Mouse (Mus musculus) liver, adult 2 months (tissue): ENCODE measurements at regions not wholly inside any gene's neighbourhood (a gene's known extent, or its start where the extent isn't known, plus 50 kb on each side); places are given as distances from the start of the nearest gene placed in this dataset.

Source experiments
- DNase-seq: peaks from one replicate; pipeline ENCODE4 v3.0.0-alpha.2; 2011; ENCODE audit warnings: low read depth, low spot score; ENCODE audit errors: extremely low read depth
- H3K27ac ChIP-seq: fragments of 200-500 bp; replicated peaks from 2 replicates; pipeline ENCODE4 v1.5.1; 2012; ENCODE audit warnings: low read depth, mild to moderate bottlenecking, control low read depth, inconsistent platforms, low read length; ENCODE audit not compliant: insufficient read depth
- H3K27me3 ChIP-seq: fragments of 200-500 bp; 2 replicates; pipeline ENCODE4 v1.6.1; 2012; ENCODE audit warnings: mild to moderate bottlenecking, moderate library complexity, low read length, inconsistent platforms; ENCODE audit not compliant: control insufficient read depth, insufficient read depth
- H3K36me3 ChIP-seq: fragments of 200-500 bp; 2 replicates; pipeline ENCODE4 v1.6.1; 2012; ENCODE audit warnings: low read length, inconsistent platforms; ENCODE audit not compliant: control insufficient read depth, insufficient read depth
- H3K4me1 ChIP-seq: fragments of 200-500 bp; 2 replicates; pipeline ENCODE4 v1.6.1; 2011; ENCODE audit warnings: low read length; ENCODE audit not compliant: control insufficient read depth, insufficient read depth
- H3K4me3 ChIP-seq: fragments of 200-500 bp; 2 replicates; pipeline ENCODE4 v1.5.1; 2011; ENCODE audit warnings: low read depth, mild to moderate bottlenecking, control low read depth, low read length, moderate library complexity; ENCODE audit not compliant: insufficient read depth
- H3K79me2 ChIP-seq: fragments of 200-500 bp; 2 replicates; pipeline ENCODE4 v1.6.1; 2012; ENCODE audit warnings: inconsistent platforms, mild to moderate bottlenecking, low read length, moderate library complexity; ENCODE audit not compliant: control insufficient read depth, insufficient read depth
- H3K9ac ChIP-seq: fragments of 200-500 bp; 2 replicates; pipeline ENCODE4 v1.6.1; 2012; ENCODE audit warnings: low read depth, mild to moderate bottlenecking, control low read depth, inconsistent platforms, low read length
- CTCF ChIP-seq: fragments of 200-500 bp; IDR thresholded peaks from 2 replicates; pipeline ENCODE4 v1.5.1; 2011; ENCODE audit warnings: low read depth, low read length, control low read depth
- POLR2A ChIP-seq: fragments of 200-500 bp; IDR thresholded peaks from 2 replicates; pipeline ENCODE4 v1.6.1; 2011; ENCODE audit warnings: low read length, control low read depth; ENCODE audit not compliant: insufficient read depth; ENCODE audit errors: extremely low read depth
- WGBS: fragments of 180-500 bp; shearing (Covaris S2); methylation state at CpG from one replicate; pipeline ENCODE4 v1.1.7; 2018; 5-methylcytosine and 5-hydroxymethylcytosine counted together

DNA sequence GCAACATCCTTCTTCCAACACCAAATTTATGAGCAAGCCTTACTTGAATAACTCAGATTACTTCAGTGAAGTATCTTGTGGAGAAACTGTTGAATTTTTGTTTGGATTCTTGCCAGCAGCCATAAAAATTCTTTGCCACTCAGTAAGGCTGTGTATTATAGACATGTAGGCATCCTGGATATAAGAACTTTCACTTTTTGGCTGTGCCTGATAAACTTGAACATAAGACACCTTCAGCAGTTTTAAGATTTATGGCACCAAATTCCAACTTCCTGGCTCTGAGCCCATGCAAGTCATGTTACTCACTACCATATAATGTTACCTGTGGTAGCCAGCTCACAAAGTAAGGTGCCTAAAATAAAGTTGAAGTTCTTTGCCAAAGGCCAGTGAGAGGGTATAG lies 159.3 kb downstream of the Wdr11 start:
- Histone ChIP-seq H3K36me3 (no peaks in the 10 kb centered on the region), H3K27ac (no peak overlapping the region), H3K27me3 (no peaks in the 10 kb centered on the region), H3K4me3 (no peak overlapping the region), H3K79me2 (no peaks in the 10 kb centered on the region), H3K4me1 (no peaks in the 10 kb centered on the region), H3K9ac (no peak overlapping the region)
- no peak for DNase-seq
- no peak for TF ChIP-seq CTCF
- TF ChIP-seq POLR2A: no peak

DNA sequence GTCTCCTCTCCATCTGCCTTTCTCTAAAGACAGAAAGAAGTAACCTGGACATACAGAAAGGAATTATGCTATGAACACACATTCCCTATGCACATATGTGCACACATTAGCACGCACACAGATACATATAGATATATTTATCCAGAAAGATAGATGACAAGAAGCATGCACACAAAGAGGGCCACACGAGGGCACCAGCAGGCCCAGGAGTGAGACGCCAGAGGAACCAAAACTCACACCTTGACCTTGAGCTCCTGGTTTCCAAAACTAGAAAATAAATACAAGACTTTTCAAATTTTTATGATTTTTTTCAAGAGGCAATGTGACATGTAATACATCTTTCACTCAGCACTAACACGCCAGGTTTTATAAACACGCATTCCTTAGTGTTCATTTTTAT lies 163.1 kb downstream of the Wdr11 start:
- TF ChIP-seq POLR2A: no peak
- no peak for TF ChIP-seq CTCF
- no peaks in the 10 kb centered on the region for H3K27me3 ChIP-seq
- H3K4me3 ChIP-seq: no peak overlapping the region
- H3K9ac ChIP-seq: no peak overlapping the region
- H3K4me1 ChIP-seq: no peaks in the 10 kb centered on the region
- no peak overlapping the region for H3K27ac ChIP-seq
- WGBS: 86% methylated on average over 5 of the region's 5 CpGs
- H3K79me2 ChIP-seq: no peaks in the 10 kb centered on the region
- H3K36me3 ChIP-seq: no peaks in the 10 kb centered on the region
- DNase-seq: no peak

DNA sequence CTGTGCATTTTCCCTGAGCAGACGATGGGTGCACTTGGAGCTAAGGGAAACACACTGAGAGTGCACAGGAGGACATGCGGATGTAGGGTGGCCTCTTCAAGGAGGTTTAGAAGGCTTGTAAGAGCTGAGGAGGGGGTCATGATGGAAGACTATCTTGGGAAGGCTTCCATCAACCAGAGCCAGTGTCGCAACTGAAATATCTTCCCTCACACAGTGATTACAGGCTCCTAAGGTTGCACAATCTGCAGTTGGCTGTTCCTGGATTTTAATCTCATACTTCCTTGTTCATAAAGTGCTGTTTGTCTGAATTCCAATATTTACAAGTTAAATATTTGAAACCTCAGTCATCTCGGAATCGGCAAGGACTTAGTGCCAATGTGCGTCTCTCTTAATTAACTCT lies 164.5 kb downstream of the Wdr11 start:
- DNase-seq: peak; percentile 52
- Histone ChIP-seq H3K4me3 (no peak overlapping the region), H3K4me1 (no peaks in the 10 kb centered on the region), H3K27me3 (no peaks in the 10 kb centered on the region), H3K9ac (no peak overlapping the region), H3K36me3 (no peaks in the 10 kb centered on the region), H3K79me2 (no peaks in the 10 kb centered on the region), H3K27ac (peak overlapping the region; percentile 1; the same call in 1 of the 2 replicates)
- TF ChIP-seq POLR2A (no peak), CTCF (no peak)
- WGBS: 36% methylated on average over 6 of the region's 6 CpGs

DNA sequence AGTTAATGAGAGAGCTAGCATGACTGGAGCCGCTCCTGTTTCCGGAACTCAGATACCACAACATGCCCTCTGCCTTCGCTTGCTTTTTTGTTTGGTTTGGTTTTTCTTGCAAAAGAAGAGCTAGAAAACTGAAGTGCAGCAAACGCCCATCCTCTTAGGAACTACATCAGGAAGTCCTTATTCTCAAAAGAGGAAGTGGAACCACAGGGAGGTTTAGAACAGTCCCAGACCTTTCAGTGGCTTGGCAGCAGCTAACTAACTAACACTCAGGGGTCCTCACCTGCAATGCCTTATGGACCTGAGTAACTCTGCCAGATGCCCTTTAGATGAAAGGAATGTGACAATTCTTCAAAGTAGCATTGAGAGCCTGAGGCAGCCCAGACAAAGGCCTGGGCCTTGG lies 168.2 kb downstream of the Wdr11 start:
- H3K4me1 ChIP-seq: no peaks in the 10 kb centered on the region
- 66% methylated on average over 4 of the region's 4 CpGs for WGBS
- TF ChIP-seq CTCF (no peak), POLR2A (no peak)

DNA sequence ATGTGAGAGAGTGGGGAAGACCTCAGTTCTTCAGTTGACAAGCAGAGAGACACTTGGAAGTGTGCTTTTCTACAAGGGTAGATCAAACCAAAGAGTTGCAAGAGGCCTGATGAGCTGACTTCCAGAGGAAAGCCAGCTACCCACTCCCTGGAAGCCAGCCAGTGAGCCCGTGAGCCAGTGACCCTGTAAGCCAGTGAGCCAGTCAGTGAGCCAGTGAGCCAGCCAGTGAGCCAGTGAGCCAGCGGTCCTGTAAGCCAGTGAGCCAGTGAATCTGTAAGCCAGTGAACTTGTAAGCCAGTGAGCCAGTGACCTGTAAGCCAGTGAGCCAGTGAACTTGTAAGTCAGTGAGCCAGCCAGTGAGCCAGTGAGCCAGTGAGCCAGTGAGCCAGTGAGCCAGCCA lies 168.7 kb downstream of the Wdr11 start:
- Histone ChIP-seq H3K79me2 (no peaks in the 10 kb centered on the region), H3K27me3 (no peaks in the 10 kb centered on the region), H3K4me3 (no peak overlapping the region), H3K4me1 (no peaks in the 10 kb centered on the region), H3K27ac (no peak overlapping the region; the same call in 1 of the 2 replicates), H3K9ac (no peak overlapping the region), H3K36me3 (no peaks in the 10 kb centered on the region)
- TF ChIP-seq POLR2A: no peak
- TF ChIP-seq CTCF: no peak
- 80% methylated on average over 2 of the region's 2 CpGs for WGBS
- no peak for DNase-seq

More for the DNA sequence above, 168.2 kb downstream of the Wdr11 start:
- Histone ChIP-seq H3K79me2 (no peaks in the 10 kb centered on the region), H3K36me3 (no peaks in the 10 kb centered on the region), H3K27ac (no peak overlapping the region; the same call in 1 of the 2 replicates), H3K4me3 (no peak overlapping the region), H3K9ac (no peak overlapping the region), H3K27me3 (no peaks in the 10 kb centered on the region)
- no peak for DNase-seq

DNA sequence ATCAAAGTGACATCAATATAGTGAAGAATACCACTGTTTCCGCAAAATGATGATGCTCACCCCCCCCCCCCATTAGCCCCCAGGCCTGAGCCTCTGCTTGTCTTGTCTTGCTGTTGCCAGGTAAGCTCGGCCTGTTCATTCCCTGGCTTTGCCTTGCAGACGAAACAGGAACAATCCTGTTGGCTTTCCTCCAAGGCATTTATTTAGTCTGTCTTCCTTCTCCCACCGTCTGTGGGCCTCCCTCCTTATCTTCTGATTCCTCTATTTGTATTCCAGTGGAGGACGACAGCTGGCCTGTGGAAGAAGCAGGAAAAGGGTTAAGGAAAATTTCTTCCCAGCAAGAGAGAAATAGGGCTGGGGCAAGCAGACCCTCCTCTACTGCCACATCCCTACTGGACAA lies 172.1 kb downstream of the Wdr11 start:
- Histone ChIP-seq H3K27me3 (no peaks in the 10 kb centered on the region), H3K4me1 (no peaks in the 10 kb centered on the region), H3K36me3 (no peaks in the 10 kb centered on the region), H3K79me2 (no peaks in the 10 kb centered on the region), H3K27ac (no peak overlapping the region), H3K9ac (no peak overlapping the region), H3K4me3 (no peak overlapping the region)
- 60% methylated on average over 5 of the region's 5 CpGs for WGBS
- TF ChIP-seq CTCF (no peak), POLR2A (no peak)
- DNase-seq: no peak
